In the genomic region with DNA sequence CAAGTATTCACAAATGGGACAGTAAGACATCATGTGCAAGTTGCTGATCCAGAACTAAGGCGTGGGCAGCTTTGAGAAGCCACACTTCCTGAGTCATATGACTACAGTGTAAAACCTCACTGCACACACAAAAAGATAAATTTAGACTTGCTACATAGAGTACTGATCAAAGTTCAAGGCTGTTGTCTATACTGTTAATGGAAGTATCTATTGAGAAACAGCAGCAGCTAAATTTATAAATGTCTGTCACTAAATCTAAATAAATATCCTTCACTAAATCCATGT, we compare ENCODE assay signal across 8 mouse cellular contexts. TPM values are rescaled to one million over a fixed set of nuclear protein-coding genes. Genes with fewer than 3 reads are reported as not detected.
DNase-seq lines count a peak whose midpoint lies in the region; ATAC-seq and TF ChIP-seq lines count a peak whose summit lies in the region.

No protein-coding gene starts in this region.

- H3K27me3 ChIP-seq in heart, embryonic 15.5 days, result no peaks in the 10 kb centered on the region
- no peaks in the 10 kb centered on the region for H3K27me3 ChIP-seq in liver, embryonic 16.5 days (ENCODE audit: control insufficient read depth, insufficient read depth, low read depth, low read length)
- no peaks in the 10 kb centered on the region for H3K27me3 ChIP-seq in cerebellum, adult 2 months (ENCODE audit: control insufficient read depth, insufficient read depth, low read length)

- H3K4me2 ChIP-seq in heart, embryonic 15.5 days, result peak overlapping the region; percentile 84
- H3K4me2 ChIP-seq in liver, embryonic 16.5 days (ENCODE audit: low read depth, low read length), result peak overlapping the region; percentile 86

- H3K4me1 ChIP-seq in ES-E14 (ENCODE audit: control insufficient read depth in 2 of 2, insufficient read depth in 2 of 2, low read length in 2 of 2, poor library complexity in 1 of 2), result peaks cover 0 to 2% of the 10 kb centered on the region in 2 experiments; a peak in 1 of 4 replicates
- peaks cover 50% of the 10 kb centered on the region for H3K4me1 ChIP-seq in heart, embryonic 15.5 days (replicated peaks)
- peaks cover 46% of the 10 kb centered on the region for H3K4me1 ChIP-seq in liver, embryonic 16.5 days (ENCODE audit: control insufficient read depth, low read depth, low read length)
- no peaks in the 10 kb centered on the region for H3K4me1 ChIP-seq in cerebellum, adult 2 months (ENCODE audit: control insufficient read depth, insufficient read depth, low read length)

- 36% methylated on average over 1 of the region's 1 CpGs for WGBS in heart, embryonic 15.5 days
- 0% methylated on average over 1 of the region's 1 CpGs for WGBS in liver, embryonic 16.5 days (ENCODE audit: insufficient replicate concordance)
- 57% methylated on average over 1 of the region's 1 CpGs for WGBS in cerebellum, adult 2 months

- TF ChIP-seq CTCF in cerebellum, adult 2 months (IDR thresholded peaks at IDR 0.05; ENCODE audit: borderline replicate concordance, insufficient read depth, low read depth, low read length), result no peak

- peak overlapping the region; percentile 89 to 97 for H3K4me3 ChIP-seq in ES-E14 (ENCODE audit: insufficient read depth in 1 of 2, low read depth in 1 of 2, low read length in 2 of 2, poor library complexity in 1 of 2, severe bottlenecking in 1 of 2)
- 0 out of 2 replicates have a peak overlapping the region, but pooled peaks have one; percentile 89 for H3K4me3 ChIP-seq in heart, embryonic 15.5 days
- peak overlapping the region; percentile 91 for H3K4me3 ChIP-seq in liver, embryonic 16.5 days (ENCODE audit: low read depth, low read length)
- no peak overlapping the region for H3K4me3 ChIP-seq in cerebellum, adult 2 months (replicated peaks; ENCODE audit: insufficient read depth, low read depth, low read length)

- in situ Hi-C loops in ES-E14 (cut with MboI; ENCODE audit: low sequenced_read_pairs in 2 of 2, unreplicated experiment in 2 of 2), result no loop called here

- TF ChIP-seq POLR2A in cerebellum, adult 2 months (IDR thresholded peaks at IDR 0.05; ENCODE audit: borderline replicate concordance, insufficient read depth, low read length), result no peak

- peaks cover 18% of the 10 kb centered on the region for H3K36me3 ChIP-seq in ES-E14 (ENCODE audit: control insufficient read depth, insufficient read depth, low read length, poor library complexity, severe bottlenecking)
- peaks cover 6% of the 10 kb centered on the region; the same call in 1 of the 2 replicates for H3K36me3 ChIP-seq in heart, embryonic 15.5 days
- peaks cover 4% of the 10 kb centered on the region for H3K36me3 ChIP-seq in liver, embryonic 16.5 days (ENCODE audit: control insufficient read depth, insufficient read depth)

- peak overlapping the region; percentile 36; the same call in 1 of the 2 replicates for H3K9ac ChIP-seq in ES-E14 (ENCODE audit: insufficient read depth, low read depth, low read length, poor library complexity, severe bottlenecking)
- H3K9ac ChIP-seq in heart, embryonic 15.5 days, result 0 out of 2 replicates have a peak overlapping the region, but pooled peaks have one; percentile 28
- H3K9ac ChIP-seq in liver, embryonic 16.5 days (ENCODE audit: low read depth, low read length), result peak overlapping the region; percentile 30; the same call in 1 of the 2 replicates

- ATAC-seq in heart, embryonic 15.5 days (replicated peaks; ENCODE audit: insufficient number of reproducible peaks, insufficient read depth, low FRiP score, low read depth), result no peak
- ATAC-seq in liver, embryonic 16.5 days (ENCODE audit: low read depth), result no peak

- DNase-seq in kidney, adult 9 months, result peak; percentile 68
- no peak for DNase-seq in kidney, adult 18-20 months
- no peak for DNase-seq in ES-E14 (ENCODE audit: low read depth, low spot score)
- no peak for DNase-seq in cerebellum, adult 2 months
- DNase-seq in adrenal gland, postnatal 10 days, result no peak
- no peak for DNase-seq in gastrocnemius, postnatal 10 days

- H3K9me3 ChIP-seq in ES-E14 (ENCODE audit: control insufficient read depth, insufficient read depth, low read depth, low read length), result no peaks in the 10 kb centered on the region
- H3K9me3 ChIP-seq in heart, embryonic 15.5 days (replicated peaks), result no peaks in the 10 kb centered on the region
- no peaks in the 10 kb centered on the region for H3K9me3 ChIP-seq in liver, embryonic 16.5 days (replicated peaks; ENCODE audit: control insufficient read depth, low read length)

- no peak overlapping the region for H3K27ac ChIP-seq in ES-E14 (ENCODE audit: insufficient read depth, low read depth, low read length, poor library complexity, severe bottlenecking)
- H3K27ac ChIP-seq in heart, embryonic 15.5 days, result peak overlapping the region; percentile 34; the same call in 1 of the 2 replicates
- peak overlapping the region; percentile 58 for H3K27ac ChIP-seq in liver, embryonic 16.5 days (ENCODE audit: low read length)
- no peak overlapping the region for H3K27ac ChIP-seq in cerebellum, adult 2 months (ENCODE audit: insufficient read depth, low read length)

TF ChIP-seq in ES-E14, 5 proteins besides CTCF, POLR2A, EP300 and RAD21:
- TF ChIP-seq MAFK (IDR thresholded peaks at IDR 0.05; ENCODE audit: insufficient read depth, low read depth, low read length) (no peak), CHD2 (IDR thresholded peaks at IDR 0.05; ENCODE audit: low read depth, low read length) (no peak), ZC3H11A (IDR thresholded peaks at IDR 0.05; ENCODE audit: borderline replicate concordance, low read depth, low read length) (no peak)

RNA-seq across cellular contexts. Expression of a gene that starts 2.8 kb away (rescaled TPM):
- total RNA-seq in ES-E14 (2012; rRNA removed), result 19.5 and 22.4 TPM in 2 replicates
- polyA plus RNA-seq in heart, embryonic 15.5 days (2015; fragmentation: Nextera tagmentation; extraction: Ambion mirVana), result 22.0 TPM in 2 replicates
- polyA plus RNA-seq in liver, embryonic 16.5 days (2015; fragmentation: Nextera tagmentation; extraction: Ambion mirVana), result 8.1 and 9.9 TPM in 2 replicates
- 6.5 and 6.7 TPM in 2 replicates for polyA plus RNA-seq in cerebellum, adult 2 months (2012; rRNA removed)
- total RNA-seq in adrenal gland, postnatal 10 days (2021), result 10 to 100 TPM; 14.7 to 17.7 TPM
- 1 to 10 TPM; 5.9 to 6.3 TPM for total RNA-seq in gastrocnemius, postnatal 10 days (2021)

RNA-seq across cellular contexts. Expression of a gene that starts 3.0 kb away (rescaled TPM):
- 184 and 236 TPM in 2 replicates for total RNA-seq in ES-E14 (2012; rRNA removed)
- 78.9 and 87.9 TPM in 2 replicates for polyA plus RNA-seq in heart, embryonic 15.5 days (2015; fragmentation: Nextera tagmentation; extraction: Ambion mirVana)
- polyA plus RNA-seq in liver, embryonic 16.5 days (2015; fragmentation: Nextera tagmentation; extraction: Ambion mirVana), result 56.5 and 60.5 TPM in 2 replicates
- 72.8 and 76.9 TPM in 2 replicates for polyA plus RNA-seq in cerebellum, adult 2 months (2012; rRNA removed)
- 10 to 100 TPM; 93.5 to 97.0 TPM for total RNA-seq in adrenal gland, postnatal 10 days (2021)
- 10 to 100 TPM; 64.5 to 79.8 TPM for total RNA-seq in gastrocnemius, postnatal 10 days (2021)

Comparison
In these comparisons a context has a peak if more than half of its experiments do, and no peak if none do; other contexts are left out.
1. H3K27ac ChIP-seq: peak in heart, embryonic 15.5 days (single experiment) and liver, embryonic 16.5 days (single experiment); none in ES-E14 (single experiment) and cerebellum, adult 2 months (single experiment).
2. Peak in every context shown above with its lines, with median percentiles within 50 percentile points of each other: H3K9ac ChIP-seq.